Mouse (Mus musculus) retina, postnatal 7 days (tissue): ENCODE measurements around the gene OR5BS1P.
"Not testable (repeated sequence)": the region's sequence is repeated elsewhere in the genome, so short reads cannot be mapped to it uniquely, and the experiment has no call there.

Experiments
- DNase-seq: peaks from one replicate; pipeline ENCODE4 v3.0.0-alpha.2; 2012; ENCODE audit warnings: low read depth, low spot score

OR5BS1P gene

GRCm38 (mm10) chr15:98506253-98506957 is 36.7 kb downstream of the OR5BS1P start:
- no peak for DNase-seq

- DNase-seq, result no peak
These were observed 37.6 kb downstream of the OR5BS1P start for GRCm38 (mm10) chr15:98507321-98507720.

- no peak for DNase-seq
These were observed 39.7 kb downstream of the OR5BS1P start for GRCm38 (mm10) chr15:98509387-98509786.

DNA sequence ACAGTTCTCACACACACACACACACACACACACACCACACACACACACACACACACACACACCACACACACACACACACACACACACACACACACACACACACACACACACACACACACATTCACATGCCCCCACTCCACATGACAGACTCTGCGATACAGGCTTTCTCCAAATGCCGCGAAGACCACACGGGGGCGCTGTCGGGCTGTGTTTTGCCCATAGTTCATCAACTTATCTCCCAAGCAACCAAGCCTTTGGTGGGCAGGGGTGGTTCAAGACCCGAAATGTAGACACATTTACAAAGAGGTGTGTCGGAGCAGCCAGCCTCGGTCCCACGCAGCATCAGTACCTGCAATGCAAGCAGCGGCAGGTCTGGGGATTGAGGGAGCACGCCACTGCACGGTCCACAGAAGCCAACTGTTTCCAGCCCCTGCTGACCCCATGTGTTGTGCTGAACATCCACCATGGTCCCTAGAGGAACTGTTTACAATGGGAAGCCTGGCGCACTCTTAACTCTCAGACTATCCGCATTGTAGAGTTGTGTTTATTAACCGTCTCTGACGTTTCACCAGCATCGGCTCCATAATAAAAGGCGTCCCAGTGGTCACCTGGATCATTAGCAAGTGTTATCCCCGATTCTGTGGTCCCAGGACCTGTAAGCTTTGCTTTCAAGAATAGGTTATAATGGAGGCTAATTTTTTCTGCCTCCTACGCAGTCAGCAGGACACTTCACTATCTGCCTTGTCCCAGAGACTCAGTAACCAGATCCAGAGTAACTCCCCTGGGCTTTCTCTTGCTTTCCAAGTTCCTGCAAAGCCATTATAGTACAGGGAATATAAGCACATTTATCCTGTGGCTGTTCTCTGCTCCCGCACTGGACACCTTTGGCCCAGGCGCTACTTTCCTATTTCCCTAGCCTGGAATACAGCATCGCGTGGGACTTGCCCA is 41.0 kb downstream of the OR5BS1P start:
- DNase-seq, result peak; percentile 80

- DNase-seq, result no peak
These were observed 41.8 kb downstream of the OR5BS1P start for GRCm38 (mm10) chr15:98511386-98511928.

DNA sequence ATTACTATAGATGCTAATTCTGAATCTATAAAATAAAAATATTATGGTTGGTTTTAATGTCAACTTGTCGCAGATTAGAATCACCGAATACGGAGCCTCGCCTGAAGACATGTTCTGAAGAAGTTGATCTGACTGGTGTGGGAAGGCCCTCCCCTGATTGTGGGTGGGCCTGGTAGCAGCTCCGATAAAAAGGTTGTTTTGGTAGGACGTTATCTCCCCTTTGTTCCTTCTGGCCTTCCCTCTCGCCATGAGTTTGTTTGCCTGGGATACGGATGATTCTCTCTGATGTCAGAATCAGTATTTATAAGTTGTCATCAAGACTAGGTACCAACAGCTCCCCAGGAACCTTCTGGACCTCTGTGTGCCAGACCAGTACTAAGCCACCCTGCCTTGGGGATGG is 42.5 kb downstream of the OR5BS1P start:
- DNase-seq, result no peak

- DNase-seq, result no peak
These were observed 43.2 kb downstream of the OR5BS1P start for GRCm38 (mm10) chr15:98512799-98513321.

DNA sequence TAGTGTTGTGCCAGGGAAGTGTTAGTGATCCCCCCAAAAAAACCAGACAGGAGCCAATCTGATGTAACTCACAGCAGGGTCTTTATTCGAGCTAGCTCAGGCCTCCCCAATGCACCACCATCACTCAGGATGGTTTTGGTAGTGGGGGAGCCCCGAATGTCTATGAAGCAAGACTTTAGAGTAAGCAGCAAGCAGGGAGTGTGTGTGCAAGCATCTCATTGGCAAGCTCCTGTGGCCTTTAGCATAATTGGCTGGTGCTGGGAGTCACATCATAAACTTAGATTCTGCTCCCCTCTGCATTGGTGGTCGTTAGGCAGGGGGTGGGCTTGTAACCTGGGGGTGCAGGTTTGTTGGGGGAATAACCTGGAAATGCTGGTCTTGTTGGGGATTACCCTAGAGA is 44.0 kb downstream of the OR5BS1P start:
- not testable (repeated sequence) for DNase-seq

DNA sequence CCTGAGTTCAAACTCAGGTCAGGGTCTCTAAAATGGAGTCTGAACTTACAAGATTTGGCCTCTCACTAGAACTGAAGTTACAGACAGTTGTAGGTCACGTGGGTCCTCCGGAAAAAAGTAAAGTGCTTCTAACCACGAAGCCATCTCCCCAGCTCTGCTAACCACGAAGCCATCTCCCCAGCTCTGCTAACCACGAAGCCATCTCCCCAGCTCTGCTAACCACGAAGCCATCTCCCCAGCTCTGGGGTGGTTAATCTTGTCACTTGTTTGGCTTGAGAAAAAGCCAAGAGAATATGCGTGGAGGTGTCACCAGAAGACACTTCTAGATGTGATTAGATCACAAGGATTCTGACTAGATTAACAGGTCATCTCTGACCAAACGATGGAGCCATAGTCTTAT is 44.5 kb downstream of the OR5BS1P start:
- DNase-seq, result no peak

GRCm38 (mm10) chr15:98514845-98515244 is 45.1 kb downstream of the OR5BS1P start:
- not testable (repeated sequence) for DNase-seq

- DNase-seq, result peak; percentile 42
These were observed 48.0 kb downstream of the OR5BS1P start for GRCm38 (mm10) chr15:98517380-98518355.

DNA sequence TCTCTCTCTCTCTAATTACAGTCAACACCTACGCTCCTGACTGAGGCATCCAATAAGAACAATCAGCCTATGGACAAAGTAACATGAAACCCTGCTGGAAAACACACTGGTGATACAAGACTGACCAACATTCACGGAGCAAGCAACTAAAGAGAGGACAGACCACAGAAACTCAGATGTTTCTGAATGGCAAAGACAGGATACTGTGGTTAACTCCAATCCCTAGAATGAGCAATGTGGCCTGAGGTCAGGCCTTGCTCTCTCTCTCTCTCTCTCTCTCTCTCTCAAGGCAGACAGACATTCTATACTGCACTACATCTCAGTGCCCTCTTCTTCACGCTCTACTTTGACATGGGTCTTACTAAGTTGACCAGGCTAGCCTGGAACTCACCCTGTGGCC is 51.5 kb downstream of the OR5BS1P start:
- DNase-seq, result no peak

DNA sequence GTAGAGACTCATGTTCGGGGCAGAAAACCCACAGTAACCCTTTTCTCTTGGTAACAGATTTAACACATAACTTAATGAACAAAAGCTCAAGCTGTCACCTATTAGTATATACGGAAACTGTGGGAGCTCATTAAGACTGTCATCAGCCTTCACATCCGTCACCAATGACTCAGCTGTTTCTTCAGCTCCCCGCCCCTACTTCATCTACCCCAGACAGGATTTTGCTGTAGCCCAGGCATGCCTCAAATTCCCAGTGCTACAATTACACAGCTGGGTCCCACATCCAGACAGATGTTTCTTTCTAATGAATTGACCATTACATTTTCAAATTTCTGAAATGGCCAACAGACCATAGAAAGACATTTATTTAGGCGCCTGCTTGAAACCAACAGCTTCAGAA is 56.4 kb downstream of the OR5BS1P start:
- DNase-seq, result no peak

- DNase-seq, result no peak
These were observed 57.5 kb downstream of the OR5BS1P start for GRCm38 (mm10) chr15:98527056-98527771.

DNA sequence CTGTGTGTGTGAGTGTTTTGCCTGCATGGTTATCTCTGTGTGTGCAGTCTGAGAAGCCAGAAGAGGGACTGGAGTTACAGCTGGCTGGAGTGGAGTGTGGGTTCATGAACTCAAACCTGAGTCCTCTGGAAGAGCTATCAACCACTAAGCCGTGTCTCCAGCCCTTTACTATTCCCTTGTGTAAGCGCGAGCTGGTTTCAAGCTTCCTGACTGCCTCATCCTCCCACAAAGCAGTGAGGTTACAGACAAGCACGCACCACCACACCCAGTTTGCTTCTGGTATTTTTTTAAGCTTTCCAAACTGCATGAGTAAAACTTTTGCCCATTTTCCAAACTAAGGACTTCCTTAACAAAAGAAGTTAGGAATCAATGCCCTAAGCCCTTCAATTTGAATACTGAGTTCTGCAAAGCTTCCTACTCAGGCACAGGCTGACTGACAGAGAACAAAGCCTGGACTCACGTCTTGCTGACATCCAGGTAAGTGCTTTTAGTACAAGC is 58.4 kb downstream of the OR5BS1P start:
- no peak for DNase-seq
